Mouse (Mus musculus) limb, embryonic 14.5 days (tissue): ENCODE measurements around the gene Rpl10a. TPM values are rescaled to one million over a fixed set of nuclear protein-coding genes. Genes with fewer than 3 reads are reported as not detected.
A peak's percentile ranks its signal among the peaks of the same experiment; 100 is the strongest.

Experiments used
- ATAC-seq: fragments of 200-750 bp; cut with Nextera tagmentation; 2 replicates; pipeline ENCODE4 v1.8.0; 2017; ENCODE audit warnings: low read depth, moderate number of reproducible peaks, moderate TSS enrichment; ENCODE audit not compliant: low FRiP score
- DNase-seq: peaks from one replicate; pipeline ENCODE4 v3.0.0-alpha.2; 2015; ENCODE audit warnings: low spot score
- H3K27ac ChIP-seq: fragments of 300-500 bp; sonication (generic); replicated peaks from 2 replicates; pipeline ENCODE4 v1.5.1; 2014; ENCODE audit warnings: low read depth, mild to moderate bottlenecking, low read length, moderate library complexity, mixed read lengths
- H3K27me3 ChIP-seq: fragments of 300-500 bp; sonication (generic); 2 replicates; pipeline ENCODE4 v1.6.1; 2014; ENCODE audit warnings: low read length, mixed read lengths; ENCODE audit not compliant: control insufficient read depth, insufficient read depth
- H3K36me3 ChIP-seq: fragments of 300-500 bp; sonication (generic); 2 replicates; pipeline ENCODE4 v1.6.1; 2014; ENCODE audit warnings: mild to moderate bottlenecking, low read length, moderate library complexity, mixed read lengths; ENCODE audit not compliant: control insufficient read depth, insufficient read depth
- H3K4me1 ChIP-seq: fragments of 300-500 bp; sonication (generic); 2 replicates; pipeline ENCODE4 v1.6.1; 2014; ENCODE audit warnings: antibody characterized with exemption, low read length, mixed read lengths; ENCODE audit not compliant: control insufficient read depth, insufficient read depth
- H3K4me2 ChIP-seq: fragments of 300-500 bp; sonication (generic); replicated peaks from 2 replicates; pipeline ENCODE4 v1.6.1; 2014; ENCODE audit warnings: low read depth, mild to moderate bottlenecking, low read length, moderate library complexity; ENCODE audit not compliant: severe bottlenecking
- H3K4me3 ChIP-seq: fragments of 300-500 bp; sonication (generic); replicated peaks from 2 replicates; pipeline ENCODE4 v1.5.1; 2014; ENCODE audit warnings: low read length
- H3K9ac ChIP-seq: fragments of 300-500 bp; sonication (generic); 2 replicates; pipeline ENCODE4 v1.6.1; 2014; ENCODE audit warnings: mild to moderate bottlenecking, low read depth, low read length, moderate library complexity; ENCODE audit not compliant: severe bottlenecking
- H3K9me3 ChIP-seq: fragments of 300-500 bp; sonication (generic); 2 replicates; pipeline ENCODE4 v1.6.1; 2016; ENCODE audit warnings: low read length; ENCODE audit not compliant: control insufficient read depth
- POLR2A ChIP-seq: fragments of 200-500 bp; IDR thresholded peaks from 2 replicates; pipeline ENCODE4 v1.8.0; 2012; ENCODE audit warnings: inconsistent platforms, mild to moderate bottlenecking, moderate library complexity, borderline replicate concordance; ENCODE audit not compliant: insufficient read depth, insufficient read length; ENCODE audit errors: extremely low read depth
- WGBS: fragments of 180-500 bp; shearing (Covaris S2); extraction: QIAGEN DNeasy Blood & Tissue Kit; methylation state at CpG from one replicate; pipeline ENCODE4 v1.1.7; 2014; 5-methylcytosine and 5-hydroxymethylcytosine counted together
- polyA plus RNA-seq, 2 experiments: library from polyadenylated mRNA; depleted of rRNA in 1 of 2; stranded (reverse) in 1 of 2; unstranded in 1 of 2; fragments of >200 nt; fragmentation: Nextera tagmentation in 1 of 2; extraction: Ambion mirVana in 1 of 2; gene quantifications; 2 replicates each; pipeline versions ENCODE4 v1.2.1 to v1.2.3; 2012 to 2014

Gene Rpl10a
- polyA plus RNA-seq, 2 experiments = 905 to 4,469 TPM

GRCm38 (mm10) chr17:28368449-28368848 lies 40.2 kb downstream of the Rpl10a start:
- no peak overlapping the region for H3K4me2 ChIP-seq
- H3K36me3 ChIP-seq = no peaks in the 10 kb centered on the region
- ATAC-seq = peak; percentile 42; the same call in 1 of the 2 replicates
- DNase-seq = peak; percentile 54
- peaks cover 19% of the 10 kb centered on the region for H3K27me3 ChIP-seq
- TF ChIP-seq POLR2A = no peak
- no peak overlapping the region for H3K9ac ChIP-seq
- H3K4me3 ChIP-seq = no peak overlapping the region
- WGBS = 6% methylated on average over 13 of the region's 13 CpGs
- no peak overlapping the region for H3K27ac ChIP-seq
- peaks cover 9% of the 10 kb centered on the region for H3K4me1 ChIP-seq
- no peaks in the 10 kb centered on the region for H3K9me3 ChIP-seq

- DNase-seq (no peak), ATAC-seq (no peak)
- H3K4me1 ChIP-seq = peaks cover 3% of the 10 kb centered on the region; the same call in 1 of the 2 replicates
- H3K36me3 ChIP-seq = no peaks in the 10 kb centered on the region
- H3K27ac ChIP-seq = no peak overlapping the region
- H3K4me3 ChIP-seq = no peak overlapping the region
- TF ChIP-seq POLR2A = no peak
- peaks cover 16% of the 10 kb centered on the region for H3K27me3 ChIP-seq
- H3K4me2 ChIP-seq = no peak overlapping the region
- H3K9ac ChIP-seq = no peak overlapping the region
- whole genome bisulfite sequencing = 83% methylated on average over 5 of the region's 5 CpGs
- H3K9me3 ChIP-seq = no peaks in the 10 kb centered on the region
Measured at GRCm38 (mm10) chr17:28369056-28369455, 40.8 kb downstream of the Rpl10a start.

GRCm38 (mm10) chr17:28371286-28371685 lies 43.0 kb downstream of the Rpl10a start:
- no peak overlapping the region for H3K4me2 ChIP-seq
- H3K9me3 ChIP-seq = no peaks in the 10 kb centered on the region
- 65% methylated on average over 2 of the region's 2 CpGs for WGBS
- peaks cover 24% of the 10 kb centered on the region; the same call in 1 of the 2 replicates for H3K27me3 ChIP-seq
- H3K9ac ChIP-seq = no peak overlapping the region
- DNase-seq = no peak
- TF ChIP-seq POLR2A = no peak
- no peak overlapping the region for H3K27ac ChIP-seq
- ATAC-seq = no peak
- no peak overlapping the region for H3K4me3 ChIP-seq
- H3K36me3 ChIP-seq = no peaks in the 10 kb centered on the region
- no peaks in the 10 kb centered on the region for H3K4me1 ChIP-seq

GRCm38 (mm10) chr17:28371941-28372340 lies 43.7 kb downstream of the Rpl10a start:
- Histone ChIP-seq H3K9ac (no peak overlapping the region), H3K36me3 (no peaks in the 10 kb centered on the region), H3K27ac (no peak overlapping the region), H3K9me3 (no peaks in the 10 kb centered on the region), H3K27me3 (peaks cover 27% of the 10 kb centered on the region; the same call in 1 of the 2 replicates), H3K4me2 (no peak overlapping the region), H3K4me1 (no peaks in the 10 kb centered on the region), H3K4me3 (no peak overlapping the region)
- WGBS = 80% methylated on average over 1 of the region's 1 CpGs
- no peak for DNase-seq
- TF ChIP-seq POLR2A = no peak
- no peak for ATAC-seq

- ATAC-seq = no peak
Measured at GRCm38 (mm10) chr17:28373821-28374220, 45.5 kb downstream of the Rpl10a start.

GRCm38 (mm10) chr17:28374494-28374893 lies 46.2 kb downstream of the Rpl10a start:
- H3K9me3 ChIP-seq = no peaks in the 10 kb centered on the region

More at GRCm38 (mm10) chr17:28373821-28374220, 45.5 kb downstream of the Rpl10a start:
- peaks cover 27% of the 10 kb centered on the region; the same call in 1 of the 2 replicates for H3K27me3 ChIP-seq
- H3K4me3 ChIP-seq = no peak overlapping the region
- no peaks in the 10 kb centered on the region for H3K4me1 ChIP-seq
- no peaks in the 10 kb centered on the region for H3K9me3 ChIP-seq
- no peak for TF ChIP-seq POLR2A
- no peak overlapping the region for H3K9ac ChIP-seq
- no peaks in the 10 kb centered on the region for H3K36me3 ChIP-seq
- H3K27ac ChIP-seq = no peak overlapping the region
- no peak overlapping the region for H3K4me2 ChIP-seq
- WGBS = 16% methylated on average over 10 of the region's 10 CpGs
- DNase-seq = peak; percentile 46

More at GRCm38 (mm10) chr17:28374494-28374893, 46.2 kb downstream of the Rpl10a start:
- Histone ChIP-seq H3K4me3 (no peak overlapping the region), H3K27me3 (peaks cover 27% of the 10 kb centered on the region; the same call in 1 of the 2 replicates), H3K4me1 (no peaks in the 10 kb centered on the region), H3K4me2 (no peak overlapping the region), H3K9ac (no peak overlapping the region), H3K27ac (no peak overlapping the region), H3K36me3 (no peaks in the 10 kb centered on the region)
- ATAC-seq = no peak
- DNase-seq = no peak
- TF ChIP-seq POLR2A = no peak
- WGBS = 15% methylated on average over 16 of the region's 16 CpGs
